Mouse (Mus musculus) G1E-ER4 (cell line): ENCODE measurements around the gene Creb3l1. TPM values are rescaled to one million over a fixed set of nuclear protein-coding genes. Genes with fewer than 3 reads are reported as not detected.

Experiments
- GATA1 ChIP-seq: IDR thresholded peaks from one replicate; pipeline ENCODE4 v1.8.0; 2012; ENCODE audit warnings: low read length, inconsistent platforms
- polyA plus RNA-seq: library from polyadenylated mRNA; stranded (reverse); fragments of >175 nt; gene quantifications from 2 replicates; pipeline ENCODE4 v1.2.3, GENCODE M21; 2012

Creb3l1 gene
- polyA plus RNA-seq, 1 experiment = 0.94 TPM

DNA sequence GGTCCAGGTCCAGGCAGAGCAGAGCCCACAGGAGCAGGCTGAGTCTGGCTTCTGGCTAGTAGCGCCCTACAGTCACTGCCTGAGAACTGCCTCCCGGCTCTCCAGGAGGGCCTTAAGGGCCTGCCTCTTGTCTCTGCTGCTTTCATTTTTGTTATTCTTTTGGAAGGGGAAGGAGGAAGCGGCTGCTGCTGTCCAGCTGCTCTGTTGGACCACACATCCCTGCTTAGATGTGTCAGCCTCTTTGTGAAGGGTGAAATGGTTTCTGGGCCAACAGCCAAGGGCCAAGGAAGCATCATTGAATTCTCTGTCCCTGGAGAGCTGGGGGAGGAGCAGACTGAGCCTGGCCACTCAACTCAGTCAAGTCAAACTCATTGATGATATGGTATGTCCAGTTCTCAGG is 7.3 kb downstream of the Creb3l1 start:
- no peak for TF ChIP-seq GATA1

DNA sequence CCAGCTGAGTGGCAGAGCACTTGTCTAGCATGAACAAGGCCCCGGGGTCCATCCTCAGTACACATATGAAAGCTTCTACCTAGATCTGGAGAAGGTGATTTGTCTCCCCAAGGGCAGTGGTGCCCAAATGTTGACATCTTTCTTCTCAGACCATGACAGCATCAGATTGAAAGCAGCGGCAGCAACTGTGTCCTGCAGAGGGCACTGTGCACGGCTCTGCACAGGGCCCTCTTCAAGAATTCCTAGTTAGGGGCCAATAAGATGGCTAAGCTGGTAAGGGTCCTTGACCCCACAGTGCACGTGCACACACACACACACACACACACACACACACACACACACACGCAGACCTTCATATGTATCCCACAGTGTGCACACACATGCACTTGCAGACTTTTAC is 9.4 kb downstream of the Creb3l1 start:
- TF ChIP-seq GATA1 = no peak

DNA sequence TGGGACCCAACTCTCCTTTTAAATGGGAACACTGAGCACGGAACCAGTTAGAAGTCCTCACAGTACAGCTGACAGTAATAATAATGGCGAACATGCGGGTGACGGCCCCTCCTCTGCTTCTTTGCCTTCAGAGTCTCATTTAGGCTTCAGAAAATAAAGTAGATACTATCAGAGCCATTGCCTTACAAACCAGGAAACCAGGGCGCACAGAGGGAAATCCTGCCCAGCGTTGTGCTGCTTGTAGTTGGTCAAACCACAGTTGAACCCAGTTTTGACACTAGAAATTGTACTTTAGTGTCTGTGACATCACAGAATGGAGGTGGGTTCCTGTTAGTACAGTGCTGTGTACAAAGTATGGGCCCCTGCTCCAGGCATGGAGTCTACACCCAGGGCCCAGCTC is 10.1 kb downstream of the Creb3l1 start:
- no peak for TF ChIP-seq GATA1

DNA sequence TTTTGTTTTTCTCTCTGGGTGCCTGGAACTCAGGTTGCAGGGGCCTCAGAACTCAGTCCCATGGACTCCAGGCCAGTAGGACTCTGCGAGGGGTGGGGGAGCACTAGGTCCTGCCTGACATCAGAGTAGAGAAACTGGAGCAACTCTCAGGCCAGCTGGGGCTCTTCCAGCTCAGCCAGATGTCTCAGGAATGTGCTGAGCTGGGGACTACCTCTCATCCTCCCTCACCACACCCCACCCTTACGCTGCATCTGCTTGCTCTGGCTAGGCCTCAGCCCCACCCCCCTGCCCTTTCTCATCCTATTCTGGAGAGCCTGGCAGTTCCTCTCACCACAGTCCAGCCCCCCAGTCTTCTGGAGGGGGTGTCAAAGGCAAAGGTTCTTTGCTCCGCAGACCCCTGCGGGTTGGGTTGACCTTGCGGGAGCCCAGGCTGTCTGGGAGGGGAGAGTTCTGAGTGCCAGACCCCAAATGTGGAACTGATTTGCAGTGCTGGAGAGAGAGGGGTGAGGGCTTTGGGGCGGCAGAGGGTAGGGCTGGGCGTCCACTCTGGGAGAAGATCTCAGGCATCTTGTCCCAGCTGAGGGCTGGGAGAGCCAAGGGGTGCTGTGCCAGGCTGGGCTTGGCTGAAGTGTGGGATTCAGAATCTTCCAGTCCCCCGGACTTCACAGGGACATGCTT is 11.4 kb downstream of the Creb3l1 start:
- no peak for TF ChIP-seq GATA1

DNA sequence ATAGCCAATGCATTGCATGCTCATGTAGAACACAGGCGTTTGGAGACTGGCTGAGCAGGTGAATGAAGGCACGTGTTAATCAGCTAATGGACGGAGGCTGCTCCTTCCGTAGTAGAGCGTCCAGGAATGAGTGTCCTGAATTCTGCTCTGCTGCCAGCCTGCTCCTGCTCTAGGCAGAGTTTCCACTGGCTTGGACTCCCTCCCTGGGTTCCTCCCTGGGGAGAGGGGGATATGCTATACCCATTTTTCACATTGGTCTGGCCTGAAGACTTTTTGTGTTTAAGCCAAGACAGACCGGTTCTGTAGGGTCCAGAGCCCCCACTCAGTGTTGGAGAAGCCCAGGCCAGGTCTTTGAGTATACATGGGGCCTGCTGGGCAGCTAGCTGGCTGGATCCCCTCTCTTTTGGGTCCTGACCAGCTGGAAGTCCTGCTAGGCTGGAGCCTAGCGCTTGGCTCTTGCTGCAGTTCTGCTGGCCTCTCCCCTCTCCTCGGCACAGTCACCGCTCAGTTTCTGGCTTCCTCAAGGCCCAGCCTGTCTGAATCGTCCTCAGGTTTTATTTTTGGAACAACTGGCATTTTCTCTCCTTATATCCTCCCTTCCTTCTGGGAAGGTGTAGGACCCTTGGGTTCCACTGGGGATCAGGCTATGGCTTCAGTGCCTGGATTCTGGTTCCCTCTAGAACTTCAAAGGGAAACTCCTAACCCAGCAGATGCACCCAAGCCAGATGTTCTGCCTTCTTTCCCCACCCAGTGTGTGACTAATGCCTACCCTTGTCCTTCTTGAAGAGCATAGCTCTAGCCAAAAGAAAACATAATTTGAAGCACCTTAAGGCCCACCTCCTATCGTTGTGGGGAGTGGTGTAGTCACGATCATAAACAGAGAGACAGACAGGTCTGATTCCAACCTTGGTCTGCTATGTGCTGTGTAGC is 12.6 kb downstream of the Creb3l1 start:
- no peak for TF ChIP-seq GATA1

DNA sequence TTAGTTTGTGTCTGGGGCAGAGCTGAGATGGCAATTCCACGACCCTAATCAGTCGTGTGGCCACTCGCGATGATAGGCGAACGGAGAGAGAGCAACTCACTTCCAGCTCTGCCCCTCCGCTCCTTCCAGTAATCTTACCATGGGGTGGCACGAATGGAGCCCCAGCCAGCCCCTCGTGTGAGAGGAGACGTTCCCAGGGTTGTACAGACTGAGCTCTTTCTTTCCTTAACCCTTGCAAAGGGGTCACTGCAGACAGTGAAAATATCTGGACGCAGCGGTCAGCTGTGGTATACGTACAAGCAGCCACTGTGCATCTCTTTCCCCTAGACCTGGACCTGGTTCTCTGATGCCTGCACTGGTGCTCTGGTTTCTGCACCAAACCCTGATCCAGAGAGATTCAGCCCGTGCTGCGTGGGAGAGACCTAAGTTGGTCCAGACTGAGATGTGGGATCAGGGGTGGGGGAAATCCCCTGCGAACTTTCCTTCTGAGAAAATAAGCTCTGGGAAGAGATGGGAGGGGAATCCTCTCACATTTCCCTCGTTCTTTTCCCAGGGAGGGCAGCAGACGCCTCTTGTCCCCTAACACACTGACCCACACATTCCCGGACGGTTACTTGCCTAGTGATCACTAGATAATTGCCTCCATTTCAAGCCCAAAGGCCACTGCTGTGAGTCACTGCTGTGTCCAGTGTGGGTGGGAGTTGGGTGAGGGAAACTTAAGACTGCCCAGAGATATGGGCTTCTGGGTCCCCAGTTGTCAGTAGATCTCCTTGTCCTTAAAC is 15.5 kb downstream of the Creb3l1 start:
- TF ChIP-seq GATA1 = no peak

DNA sequence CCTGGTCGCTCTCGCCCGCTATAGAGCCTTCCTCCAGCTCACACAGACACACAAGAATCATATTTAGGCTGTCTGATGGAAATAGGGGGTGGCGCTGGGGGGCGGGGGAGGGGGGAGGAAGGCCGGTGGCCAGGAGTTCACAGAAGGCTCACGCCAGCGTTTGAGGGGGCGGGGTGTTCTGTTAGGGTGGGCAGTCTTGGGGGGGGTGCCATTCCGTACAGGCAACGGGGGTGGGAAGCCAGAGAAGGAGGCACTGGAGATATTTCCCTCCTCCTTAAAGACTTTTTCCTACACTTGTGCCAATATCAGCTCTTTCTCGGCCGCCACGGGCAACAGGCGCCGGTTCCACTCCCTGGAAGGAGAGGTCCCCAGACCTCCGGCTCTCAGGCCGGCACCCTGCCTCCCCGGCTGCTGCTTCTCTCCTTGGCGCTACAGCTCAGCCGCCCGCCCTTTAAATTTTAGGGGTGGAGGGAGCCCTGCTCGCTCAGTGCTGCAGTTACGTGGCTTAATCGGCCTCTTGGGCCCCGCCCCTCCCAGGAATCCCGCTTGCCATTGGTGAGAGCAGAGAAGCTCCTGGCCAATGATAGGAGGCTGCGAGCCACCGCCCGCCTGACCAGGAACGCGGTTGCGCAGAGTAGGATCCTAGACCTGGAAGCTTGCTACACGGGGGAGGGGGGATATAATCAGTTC is 16.2 kb downstream of the Creb3l1 start:
- no peak for TF ChIP-seq GATA1

DNA sequence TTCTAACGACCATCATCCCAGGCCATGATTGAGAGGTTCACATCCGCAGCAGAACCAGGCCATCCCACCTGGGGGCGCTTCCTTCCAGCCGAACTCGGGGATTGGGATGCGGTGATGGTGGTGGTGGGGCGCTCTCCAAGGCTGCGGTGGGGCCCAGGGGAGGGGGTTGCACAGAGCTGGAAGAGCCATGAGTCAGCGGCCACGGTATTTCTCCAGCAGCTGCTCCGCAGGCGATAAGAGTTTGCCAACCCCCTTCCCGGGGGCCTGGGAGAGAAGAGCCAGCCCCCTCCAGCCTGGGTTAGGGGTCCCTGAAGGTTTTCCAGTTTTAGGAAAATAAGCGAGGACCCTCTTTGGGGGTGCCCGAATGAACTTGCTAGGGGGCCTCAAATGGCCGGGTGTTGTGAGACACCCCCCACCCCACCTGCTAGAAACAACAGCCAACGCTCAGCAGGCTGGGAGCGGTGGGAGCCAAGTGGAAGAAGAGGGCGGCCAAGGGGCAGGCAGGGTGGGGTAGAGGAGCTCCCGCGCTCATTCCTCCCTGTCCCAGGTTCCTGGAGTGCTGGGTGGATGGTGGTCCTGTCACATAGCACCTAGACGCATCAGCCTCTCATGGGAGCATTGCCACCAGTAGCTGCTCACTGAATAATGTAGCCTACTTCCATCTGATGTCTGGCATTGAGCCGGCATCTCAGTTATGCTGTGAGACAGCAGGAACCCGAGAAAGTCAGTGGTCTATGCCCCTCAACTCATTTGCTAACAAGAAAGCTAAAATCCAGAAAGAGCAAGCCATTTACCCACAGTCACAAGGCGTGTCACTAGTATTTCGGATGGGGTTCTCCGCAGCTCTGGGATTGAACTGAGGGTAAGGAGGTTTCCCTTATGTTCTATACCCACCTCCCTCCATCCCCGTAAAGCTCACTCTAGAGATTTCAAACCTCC is 17.1 kb downstream of the Creb3l1 start:
- no peak for TF ChIP-seq GATA1

DNA sequence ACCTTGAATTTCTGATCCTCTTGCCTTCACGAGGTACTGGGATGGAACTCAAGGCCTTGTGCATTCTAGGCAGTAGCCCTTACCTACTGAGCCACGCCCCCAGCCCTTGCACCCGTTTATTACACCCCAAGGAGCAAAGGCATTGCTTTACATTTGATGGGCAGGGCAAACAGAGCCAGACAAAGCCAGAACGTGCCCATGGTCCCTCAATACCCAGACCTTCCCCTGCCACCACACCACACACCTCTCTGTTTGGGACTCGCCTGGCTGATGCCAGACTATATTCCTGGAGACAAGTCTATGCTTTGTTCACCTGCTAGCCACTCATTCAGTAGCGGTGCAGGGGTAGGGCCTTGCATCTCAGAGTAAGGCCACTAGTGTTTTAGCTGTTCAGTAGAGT is 17.8 kb downstream of the Creb3l1 start:
- TF ChIP-seq GATA1 = no peak

DNA sequence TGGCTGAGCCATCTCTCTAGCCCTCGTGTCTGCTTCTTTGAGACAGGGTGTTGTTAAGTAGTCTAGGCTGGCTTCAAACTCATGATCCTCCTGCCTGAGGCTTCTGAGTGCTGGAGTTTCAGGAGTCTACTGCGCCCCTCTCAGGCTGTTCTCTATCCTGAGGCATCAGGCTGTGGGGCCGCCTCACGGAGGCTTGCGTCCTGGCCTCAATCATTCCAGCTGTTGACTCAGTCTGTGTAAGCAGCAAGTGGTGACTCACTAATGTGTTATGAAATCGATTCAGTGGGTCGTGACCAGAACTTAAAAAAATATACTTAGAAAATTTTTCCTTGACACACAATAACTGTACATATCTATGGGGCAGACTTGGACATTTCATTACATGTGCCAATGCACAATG is 19.7 kb downstream of the Creb3l1 start:
- TF ChIP-seq GATA1 = no peak

DNA sequence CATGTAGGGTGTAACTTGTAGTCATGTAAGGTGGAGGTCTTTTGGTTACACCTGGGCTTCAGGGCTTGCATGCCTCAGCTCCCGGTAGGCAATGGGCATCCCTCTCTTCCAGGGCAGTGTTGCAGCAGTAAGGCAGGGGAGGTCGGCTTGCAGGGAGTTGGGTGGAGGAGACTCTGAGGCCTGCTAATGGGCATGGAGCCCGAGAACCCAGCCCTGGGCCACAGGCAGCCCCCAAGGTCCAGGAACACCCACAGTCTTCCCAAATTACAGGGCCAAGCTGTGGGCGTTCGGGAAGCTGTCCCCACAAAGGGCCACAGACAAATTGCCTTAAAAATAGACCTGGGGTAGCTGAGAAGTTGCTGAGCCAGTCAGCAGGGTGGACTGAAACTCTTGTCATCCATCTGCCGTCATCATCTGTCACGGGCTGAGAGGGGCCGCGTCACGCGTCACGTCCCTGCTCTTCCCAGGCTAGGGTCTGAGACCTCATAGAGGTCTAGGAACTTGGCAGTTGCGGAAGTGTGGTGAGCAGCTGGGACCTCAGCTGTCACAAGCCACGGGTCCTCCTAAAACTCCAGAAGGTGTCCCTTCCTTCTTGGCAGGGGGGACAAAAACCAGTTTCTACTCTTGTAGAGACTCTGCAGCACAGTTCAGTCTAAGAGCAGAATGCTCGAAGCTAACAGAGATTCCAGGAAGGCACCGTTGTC is 26.2 kb downstream of the Creb3l1 start:
- TF ChIP-seq GATA1 = no peak

DNA sequence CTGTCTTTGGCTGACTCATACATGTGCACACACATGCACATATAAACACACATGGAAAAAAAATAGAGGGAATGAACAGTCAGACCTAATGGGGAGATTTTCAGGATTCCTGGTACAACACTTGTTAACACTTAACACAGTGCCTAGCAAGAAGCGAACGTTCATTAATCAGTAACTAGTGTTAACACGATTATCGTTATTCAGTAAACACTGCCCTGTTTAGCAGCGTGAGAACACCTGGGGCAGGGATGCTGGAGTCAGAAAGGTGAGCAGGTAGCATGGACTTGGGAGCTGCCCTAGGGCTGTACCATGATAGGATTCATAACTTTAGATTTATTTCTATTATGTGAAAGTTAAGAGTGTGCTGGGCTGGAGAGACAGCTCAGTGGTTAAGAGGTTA is 28.3 kb downstream of the Creb3l1 start:
- TF ChIP-seq GATA1 = no peak

DNA sequence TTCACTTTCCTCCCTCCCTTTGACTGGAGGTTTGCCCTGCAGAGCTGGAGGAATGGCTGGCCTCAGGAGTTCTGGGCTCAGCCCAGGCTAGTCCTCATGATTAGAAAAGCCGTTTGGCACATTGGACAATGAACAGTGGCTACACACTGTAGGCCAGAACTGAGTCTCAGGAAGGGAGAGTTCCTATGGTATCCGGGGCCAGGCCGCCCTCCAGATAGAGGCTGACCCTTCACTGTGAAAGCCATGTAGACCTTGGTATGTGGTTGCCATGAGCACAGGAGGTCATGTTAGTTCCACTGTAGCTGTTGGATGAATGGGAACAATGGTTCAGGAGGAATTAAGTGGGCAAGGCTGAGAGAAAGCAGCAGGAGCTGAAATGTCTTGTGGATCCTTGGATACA is 30.9 kb downstream of the Creb3l1 start:
- no peak for TF ChIP-seq GATA1

DNA sequence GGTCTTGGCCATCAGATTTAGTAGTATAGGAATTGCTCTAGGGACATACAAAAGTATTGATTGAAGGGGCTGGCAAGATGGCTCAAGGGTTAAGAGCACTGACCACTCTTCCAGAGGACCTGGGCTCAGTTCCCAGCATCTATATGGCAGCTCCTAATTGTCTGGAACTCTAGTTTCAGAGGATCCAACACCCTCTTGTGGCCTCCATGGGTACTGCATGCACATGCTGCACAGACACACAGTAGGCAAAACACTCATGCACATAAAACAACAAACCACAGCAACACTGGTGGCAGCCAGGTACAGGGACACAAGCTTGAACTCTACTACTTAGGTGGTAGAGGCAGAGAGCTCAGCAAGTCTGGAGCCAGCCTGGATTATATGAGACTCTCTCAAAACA is 34.6 kb downstream of the Creb3l1 start:
- no peak for TF ChIP-seq GATA1
